Mouse (Mus musculus): ENCODE measurements around the gene Tbk1.

Tbk1 gene

GRCm38 (mm10) chr10:121498481-121498904 lies 88.1 kb downstream of the Tbk1 start:
- DNase-seq (ENCODE audit: low spot score): no peak

- no peak for DNase-seq (ENCODE audit: low spot score)
Observed at GRCm38 (mm10) chr10:121497968-121498367, 88.6 kb downstream of the Tbk1 start.

- no peak for DNase-seq (ENCODE audit: low spot score)
Observed at GRCm38 (mm10) chr10:121496616-121497015, 90.0 kb downstream of the Tbk1 start.
